Mouse (Mus musculus) adrenal gland, adult 2 months (tissue): ENCODE measurements around the gene Nfil3. TPM values are rescaled to one million over a fixed set of nuclear protein-coding genes. Genes with fewer than 3 reads are reported as not detected.

ENCODE experiments used
- DNase-seq: peaks from one replicate; pipeline ENCODE4 v3.0.0; 2021
- long read RNA-seq: library from polyadenylated mRNA; stranded (forward); transcript quantifications from one replicate; pipeline ENCODE4 v2.0.0, GENCODE M21; 2021
- polyA plus RNA-seq: library from polyadenylated mRNA; depleted of rRNA; stranded (reverse); fragments of >200 nt; gene quantifications from 2 replicates; pipeline ENCODE4 v1.2.3, GENCODE M21; 2012; rRNA removed
- total RNA-seq, 2 experiments: library from RNA; stranded (reverse); gene quantifications; 2 replicates each; pipeline ENCODE4 v1.2.3; 2021

The Nfil3 gene
- total RNA-seq = 10 to 100 TPM; 19.6 to 85.0 TPM
- polyA plus RNA-seq = 7.6 TPM in 2 replicates
- long read RNA-seq, transcript Nfil3-201 (2 exons, 2,026 nt) = major isoform, 10 of 14 reads
- long read RNA-seq, partial matches to known transcripts = 0 of 14 reads
- long read RNA-seq, other reads (novel, unspliced or antisense) = 4 of 14 reads

- peak; percentile 92 for DNase-seq
Measured at GRCm38 (mm10) chr13:52980951-52981421, at the start of gene Nfil3. Gene Nfil3 (minus strand): TSS chr13:52981073.

GRCm38 (mm10) chr13:53024285-53024684 is 43.4 kb upstream of the Nfil3 start:
- no peak for DNase-seq

GRCm38 (mm10) chr13:53020282-53020681 is 39.4 kb upstream of the Nfil3 start:
- no peak for DNase-seq

GRCm38 (mm10) chr13:53019532-53019931 is 38.7 kb upstream of the Nfil3 start:
- no peak for DNase-seq

GRCm38 (mm10) chr13:53018976-53019375 is 38.1 kb upstream of the Nfil3 start:
- no peak for DNase-seq

GRCm38 (mm10) chr13:53017983-53018382 is 37.1 kb upstream of the Nfil3 start:
- DNase-seq = peak; percentile 31

GRCm38 (mm10) chr13:53017117-53017516 is 36.2 kb upstream of the Nfil3 start:
- no peak for DNase-seq

- no peak for DNase-seq
Measured at GRCm38 (mm10) chr13:53011426-53011825, 30.6 kb upstream of the Nfil3 start.

GRCm38 (mm10) chr13:53008489-53009184 is 27.8 kb upstream of the Nfil3 start:
- peak; percentile 81 for DNase-seq

- no peak for DNase-seq
Measured at GRCm38 (mm10) chr13:53007781-53008180, 26.9 kb upstream of the Nfil3 start.

GRCm38 (mm10) chr13:53003286-53003685 is 22.4 kb upstream of the Nfil3 start:
- peak; percentile 76 for DNase-seq

- peak; percentile 57 for DNase-seq
Measured at GRCm38 (mm10) chr13:53001511-53001935, 20.6 kb upstream of the Nfil3 start.

- DNase-seq = no peak
Measured at GRCm38 (mm10) chr13:53000481-53000880, 19.6 kb upstream of the Nfil3 start.

- DNase-seq = no peak
Measured at GRCm38 (mm10) chr13:52998541-52998940, 17.7 kb upstream of the Nfil3 start.

- DNase-seq = no peak
Measured at GRCm38 (mm10) chr13:52997806-52998205, 16.9 kb upstream of the Nfil3 start.

GRCm38 (mm10) chr13:52996201-52996600 is 15.3 kb upstream of the Nfil3 start:
- no peak for DNase-seq

- DNase-seq = no peak
Measured at GRCm38 (mm10) chr13:52994197-52994881, 13.5 kb upstream of the Nfil3 start.

GRCm38 (mm10) chr13:52990139-52990538 is 9.3 kb upstream of the Nfil3 start:
- DNase-seq = no peak

- DNase-seq = no peak
Measured at GRCm38 (mm10) chr13:52989005-52989404, 8.1 kb upstream of the Nfil3 start.

- DNase-seq = no peak
Measured at GRCm38 (mm10) chr13:52987880-52988279, 7.0 kb upstream of the Nfil3 start.

- no peak for DNase-seq
Measured at GRCm38 (mm10) chr13:52986215-52986780, 5.4 kb upstream of the Nfil3 start.

GRCm38 (mm10) chr13:52985508-52986214 is 4.8 kb upstream of the Nfil3 start:
- DNase-seq = peak; percentile 56
